Mouse (Mus musculus) hindbrain, embryonic 15.5 days (tissue): ENCODE measurements around the gene Commd8. TPM values are rescaled to one million over a fixed set of nuclear protein-coding genes. Genes with fewer than 3 reads are reported as not detected.

Experiments used
- ATAC-seq: fragments of 200-750 bp; cut with Nextera tagmentation; 2 replicates; pipeline ENCODE4 v1.8.0; 2017; ENCODE audit warnings: low read depth, moderate number of reproducible peaks, moderate TSS enrichment; ENCODE audit not compliant: low FRiP score
- H3K27ac ChIP-seq: fragments of 300-500 bp; sonication (generic); replicated peaks from 2 replicates; pipeline ENCODE4 v1.5.1; 2015; ENCODE audit warnings: mild to moderate bottlenecking, inconsistent platforms
- H3K27me3 ChIP-seq: fragments of 300-500 bp; sonication (generic); 2 replicates; pipeline ENCODE4 v1.6.1; 2015; ENCODE audit warnings: control low read depth, inconsistent platforms
- H3K36me3 ChIP-seq: fragments of 300-500 bp; sonication (generic); 2 replicates; pipeline ENCODE4 v1.6.1; 2015; ENCODE audit warnings: control low read depth, inconsistent platforms
- H3K4me1 ChIP-seq: fragments of 300-500 bp; sonication (generic); replicated peaks from 2 replicates; pipeline ENCODE4 v1.6.1; 2015; ENCODE audit warnings: control low read depth, inconsistent platforms
- H3K4me2 ChIP-seq: fragments of 300-500 bp; sonication (generic); 2 replicates; pipeline ENCODE4 v1.6.1; 2015; ENCODE audit warnings: moderate library complexity, mild to moderate bottlenecking, inconsistent platforms
- H3K4me3 ChIP-seq: fragments of 300-500 bp; sonication (generic); 2 replicates; pipeline ENCODE4 v1.5.1; 2015; ENCODE audit warnings: mild to moderate bottlenecking, inconsistent platforms
- H3K9ac ChIP-seq: fragments of 300-500 bp; sonication (generic); 2 replicates; pipeline ENCODE4 v1.6.1; 2015; ENCODE audit warnings: inconsistent platforms
- H3K9me3 ChIP-seq: fragments of 300-500 bp; sonication (generic); 2 replicates; pipeline ENCODE4 v1.6.1; 2016; ENCODE audit warnings: control low read depth, inconsistent platforms
- WGBS: fragments of 180-500 bp; shearing (Covaris S2); methylation state at CpG from one replicate; pipeline ENCODE4 v1.1.7; 2015; 5-methylcytosine and 5-hydroxymethylcytosine counted together
- polyA plus RNA-seq: library from polyadenylated mRNA; unstranded; fragments of >200 nt; fragmentation: Nextera tagmentation; extraction: Ambion mirVana; gene quantifications from 2 replicates; pipeline ENCODE4 v1.2.1, GENCODE M21; 2015

The Commd8 gene
- polyA plus RNA-seq, 1 experiment from 2014 or later, result 135 TPM

GRCm38 (mm10) chr5:72122414-72123037 lies 45.5 kb downstream of the Commd8 start:
- no peak overlapping the region for H3K9ac ChIP-seq
- no peaks in the 10 kb centered on the region for H3K9me3 ChIP-seq
- no peak for ATAC-seq
- H3K4me2 ChIP-seq, result no peak overlapping the region
- H3K4me3 ChIP-seq, result no peak overlapping the region
- H3K27me3 ChIP-seq, result no peaks in the 10 kb centered on the region
- H3K27ac ChIP-seq, result no peak overlapping the region
- WGBS, result 94% methylated on average over 6 of the region's 6 CpGs
- H3K4me1 ChIP-seq, result no peaks in the 10 kb centered on the region
- no peaks in the 10 kb centered on the region for H3K36me3 ChIP-seq
